Mouse (Mus musculus) kidney, adult 9 months (tissue): ENCODE data around the gene Polr3e.
A peak's percentile ranks its signal among the peaks of the same experiment; 100 is the strongest.

Experiments
- DNase-seq: peaks from one replicate; pipeline ENCODE4 v3.0.0; 2022

The Polr3e gene

DNA sequence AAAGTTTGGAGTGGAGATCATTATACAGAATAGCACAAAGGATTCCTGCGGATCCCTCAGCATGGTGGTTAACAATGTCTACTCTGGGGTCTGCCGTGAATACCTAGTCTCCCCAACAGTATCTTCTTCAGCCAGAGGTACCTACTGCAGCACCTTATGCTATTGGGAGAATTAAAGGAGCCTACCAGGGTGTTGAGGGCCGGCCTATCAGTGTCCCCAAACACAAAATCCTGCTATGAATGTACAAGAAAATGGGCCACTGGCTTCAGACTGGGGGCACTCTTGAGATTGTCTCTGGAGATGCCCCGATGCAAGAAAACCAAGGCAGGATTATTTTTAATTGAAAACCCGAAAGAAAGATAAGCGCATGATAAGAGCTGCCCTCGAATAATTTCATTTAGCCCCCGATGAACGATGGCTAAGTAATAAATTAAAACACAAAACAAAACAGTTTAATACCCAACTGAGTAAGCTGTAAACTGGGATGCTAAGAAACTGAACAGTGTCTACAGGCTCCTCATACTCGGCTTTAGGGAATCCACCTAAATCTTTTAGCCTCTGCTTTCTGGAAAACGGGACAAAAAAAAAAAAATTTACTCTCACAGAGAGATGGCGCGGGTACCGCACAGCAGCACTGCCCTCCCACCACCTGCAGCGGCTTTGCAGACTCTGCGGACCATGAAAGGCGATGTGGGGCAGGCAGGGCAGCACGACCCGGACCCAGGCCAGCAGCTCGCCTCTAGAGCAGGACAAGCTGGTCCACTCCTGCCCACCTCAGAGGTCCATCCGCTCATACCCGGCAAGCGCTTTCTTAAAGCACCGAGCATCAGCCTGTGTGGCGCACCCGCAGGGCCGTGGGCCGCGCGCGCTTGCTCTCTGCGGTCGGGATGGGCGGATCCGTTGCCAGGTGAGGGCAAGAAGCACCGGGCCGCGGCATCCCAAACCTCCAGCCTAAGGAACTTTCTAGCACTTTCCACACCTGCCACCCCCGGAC is 63.7 kb downstream of the Polr3e start:
- DNase-seq: peak; percentile 48

DNA sequence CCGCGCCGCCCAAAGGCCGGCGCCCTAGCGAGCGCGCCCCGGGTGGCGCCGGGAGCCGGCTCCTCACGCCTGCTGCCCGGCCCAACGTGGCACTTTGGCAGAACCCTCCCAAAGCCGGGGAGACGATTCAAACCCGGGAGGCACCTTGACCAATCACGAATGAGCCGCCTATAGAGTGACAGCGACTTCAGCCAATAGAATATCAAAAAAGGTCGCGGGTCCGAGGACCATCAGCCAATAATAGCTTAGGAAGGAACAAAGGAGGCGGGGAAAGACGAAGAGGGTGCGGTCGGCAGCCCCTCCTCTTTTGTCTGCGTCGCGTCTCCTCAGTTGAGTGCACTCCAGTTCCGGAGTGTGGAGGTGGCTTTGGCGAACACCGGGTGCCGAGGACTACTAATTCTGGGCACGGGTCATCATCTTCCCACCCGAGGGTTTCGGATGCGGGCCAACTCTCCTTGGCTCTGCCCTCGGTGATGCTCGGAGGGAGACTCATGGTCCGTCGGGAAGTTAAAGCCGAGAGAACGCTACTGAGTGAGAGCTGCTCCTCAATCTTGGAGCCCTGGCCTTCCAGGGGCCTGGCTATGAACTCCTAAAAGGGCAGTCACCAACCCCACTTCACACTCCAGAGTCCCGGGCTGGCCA is 64.8 kb downstream of the Polr3e start, which contains the start of the genes Cdr2 and Mfsd13b:
Gene Cdr2 (minus strand): TSS at position 113 of the 642 bp plus-strand sequence.
Gene Mfsd13b (plus strand): TSS at position 310 of the 642 bp plus-strand sequence.
- peak; percentile 99 for DNase-seq

- DNase-seq: no peak
Observed at GRCm38 (mm10) chr7:120982968-120983367, 65.4 kb downstream of the Polr3e start.

DNA sequence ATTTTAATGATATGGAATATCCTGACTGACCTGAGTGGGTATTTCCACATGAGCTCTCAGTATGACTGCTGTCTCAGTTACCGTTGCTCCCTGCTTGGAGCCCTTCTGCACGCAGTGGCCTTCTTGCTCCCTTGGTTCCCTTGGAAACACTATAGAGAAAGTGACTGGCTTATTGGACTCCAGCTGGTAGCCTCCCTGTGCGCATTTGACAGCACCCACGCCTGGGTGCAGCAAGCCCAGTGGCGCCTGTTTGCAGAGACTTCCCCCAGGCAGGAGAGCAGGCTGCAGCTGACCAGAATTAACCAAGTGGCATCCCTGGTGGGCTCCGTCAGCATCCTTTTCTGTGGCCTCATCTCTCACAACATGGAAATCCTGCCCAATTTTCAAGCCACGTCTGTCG is 73.6 kb downstream of the Polr3e start:
- no peak for DNase-seq
